Mouse (Mus musculus) right cerebral cortex, postnatal 14 days (tissue): ENCODE measurements around the gene Rab25.
"Not testable (repeated sequence)": the region's sequence is repeated elsewhere in the genome, so short reads cannot be mapped to it uniquely, and the experiment has no call there.

Experiments
- DNase-seq: peaks from one replicate; pipeline ENCODE4 v3.0.0; 2022

The Rab25 gene

DNA sequence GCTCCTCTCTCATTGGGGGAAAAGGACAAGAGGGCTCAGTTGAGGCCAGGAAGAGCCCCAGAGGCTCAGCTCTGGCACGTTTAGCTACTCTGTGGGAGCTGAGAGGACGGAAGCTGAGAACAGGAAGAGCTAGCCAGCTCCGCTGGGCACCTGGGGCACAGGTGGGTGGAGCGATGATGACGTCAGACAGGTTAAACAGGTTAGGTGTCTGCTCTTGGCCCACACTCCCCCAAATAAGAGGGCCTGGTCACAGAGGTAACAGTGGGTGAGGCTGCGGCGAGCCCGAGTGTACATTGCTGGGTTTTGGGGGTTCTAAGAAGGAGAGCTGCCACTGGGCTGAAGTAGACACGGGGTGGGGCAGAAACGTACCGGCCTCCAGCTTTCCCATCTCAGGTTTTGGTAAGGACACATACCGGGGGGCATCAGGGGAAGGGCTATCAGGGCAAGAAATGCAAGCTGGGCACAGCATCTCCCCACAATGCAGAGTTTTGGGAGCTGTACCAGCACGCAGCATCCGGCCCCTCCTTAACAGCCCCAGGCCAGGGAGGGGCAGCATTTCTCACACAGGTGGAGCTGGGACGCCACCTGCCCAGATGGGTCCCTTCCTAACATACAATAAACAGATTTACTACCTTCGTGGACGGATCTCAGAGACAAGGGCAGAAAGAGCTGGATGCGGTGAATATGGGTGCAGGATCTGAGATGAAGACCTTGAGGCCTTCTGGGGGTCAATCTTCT, at the start of gene Rab25:
TSS of gene Rab25 (minus strand) at position 121 of the 738 bp plus-strand sequence.
- DNase-seq: no peak

DNA sequence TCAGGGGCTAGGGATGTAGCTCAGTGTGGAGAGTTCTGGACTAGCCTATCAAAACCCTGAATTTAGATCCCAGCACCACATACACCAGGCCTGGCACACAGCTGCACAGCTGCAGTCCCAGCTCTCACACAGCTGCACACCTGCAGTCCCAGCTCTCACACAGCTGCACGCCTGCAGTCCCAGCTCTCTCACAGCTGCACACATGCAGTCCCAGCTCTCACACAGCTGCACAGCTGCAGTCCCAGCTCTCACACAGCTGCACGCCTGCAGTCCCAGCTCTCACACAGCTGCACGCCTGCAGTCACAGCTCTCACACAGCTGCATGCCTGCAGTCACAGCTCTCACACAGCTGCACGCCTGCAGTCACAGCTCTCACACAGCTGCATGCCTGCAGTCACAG, 48.4 kb upstream of the Rab25 start:
- not testable (repeated sequence) for DNase-seq

DNA sequence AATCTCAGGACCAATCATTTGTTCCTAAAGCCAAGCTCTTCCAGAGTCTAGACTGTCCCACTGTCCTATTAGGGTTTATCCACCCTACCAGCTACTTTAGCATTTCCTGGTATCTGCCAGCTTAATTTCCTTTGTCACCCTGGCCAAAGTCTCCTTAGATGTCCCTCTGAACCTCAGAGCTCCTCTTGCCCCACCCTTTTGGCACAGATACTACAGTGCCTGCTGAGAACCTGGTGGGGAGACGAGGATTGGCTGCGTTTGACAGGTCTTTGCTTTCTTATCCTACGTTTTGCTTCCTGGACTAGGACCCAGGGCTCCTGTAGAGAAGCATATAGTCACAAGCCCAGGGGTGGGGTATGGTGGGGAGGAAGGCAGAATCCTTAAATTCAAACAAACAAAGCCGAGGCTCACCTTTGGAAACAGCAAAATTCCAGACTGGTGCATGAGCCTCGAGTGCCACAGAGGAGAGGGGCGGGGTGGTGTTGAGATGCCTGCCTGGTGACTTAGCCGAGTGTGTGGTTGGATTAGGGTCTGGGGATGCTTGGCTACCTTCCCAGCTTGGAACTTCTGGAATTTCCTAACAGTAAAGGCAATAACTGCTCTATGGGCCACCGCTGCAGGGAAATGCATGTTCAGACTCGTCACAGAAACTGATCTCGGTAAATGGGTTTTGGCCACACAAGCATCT, 45.9 kb upstream of the Rab25 start:
- DNase-seq: no peak

DNA sequence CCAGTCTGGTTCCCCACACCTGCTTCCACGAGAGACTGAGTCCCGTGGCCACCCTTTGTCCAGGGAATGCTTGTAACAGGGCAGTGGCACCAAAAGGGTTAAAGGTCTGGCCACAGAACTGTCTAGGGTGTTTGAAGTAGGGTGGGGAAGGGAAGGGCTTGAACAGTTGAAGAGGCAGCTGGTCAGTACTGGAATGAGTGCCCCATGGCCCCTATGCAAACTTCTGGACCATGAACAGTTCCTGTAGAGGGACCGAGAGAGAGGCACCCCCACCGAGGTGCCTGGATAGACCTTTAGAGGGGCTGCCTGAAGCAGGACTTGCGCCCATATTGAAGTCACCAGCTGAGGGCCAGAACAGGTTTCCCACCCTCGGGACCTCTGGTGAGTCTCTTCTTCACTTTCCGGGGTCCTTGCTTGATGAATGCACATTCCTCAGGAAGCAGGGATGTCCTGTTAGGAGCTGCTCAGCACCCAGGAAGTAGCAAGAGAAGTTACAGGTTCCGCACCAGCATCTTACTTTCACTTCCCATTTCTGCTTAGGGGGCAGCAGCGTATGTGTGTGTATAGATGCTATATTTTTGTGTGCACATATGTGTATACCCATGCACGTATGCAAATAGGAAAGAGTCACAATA, 45.0 kb upstream of the Rab25 start:
- DNase-seq: no peak

DNA sequence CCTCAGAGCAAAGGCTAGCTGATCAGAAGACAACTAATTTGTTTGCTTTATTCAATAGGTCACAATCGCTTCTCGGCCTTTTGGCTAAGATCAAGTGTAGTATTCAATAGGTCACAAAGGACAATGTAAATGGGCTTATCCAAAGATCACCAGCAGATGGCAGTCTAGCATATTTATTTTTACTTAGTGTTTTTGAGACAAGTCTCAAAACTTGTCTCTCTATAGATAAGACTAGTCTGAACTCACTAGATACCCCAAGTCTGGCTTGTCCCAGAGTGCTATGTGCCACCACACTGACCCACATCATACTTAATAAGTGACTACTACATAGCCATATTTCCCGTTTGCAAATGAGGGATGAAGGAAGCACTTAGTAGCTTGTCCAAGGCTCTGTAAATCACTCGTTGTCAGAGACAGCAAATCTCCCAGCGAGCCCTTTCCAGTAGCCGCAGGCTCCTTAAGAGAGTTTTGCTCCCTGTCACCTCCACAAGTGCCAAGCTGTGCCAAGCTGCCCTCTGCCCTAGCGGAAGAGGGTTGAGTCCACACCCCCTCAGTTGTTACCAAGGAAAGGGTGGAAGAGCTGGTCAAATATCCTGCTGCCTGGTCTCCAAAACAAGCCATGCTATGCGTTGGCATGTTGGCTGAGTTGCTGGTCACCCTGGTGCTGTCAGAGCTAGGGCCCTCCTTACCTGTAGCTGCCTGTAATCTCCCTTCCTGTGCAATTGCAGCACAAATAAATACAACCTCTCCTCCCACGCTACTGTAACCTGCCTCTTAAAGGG, 44.0 kb upstream of the Rab25 start:
- no peak for DNase-seq

DNA sequence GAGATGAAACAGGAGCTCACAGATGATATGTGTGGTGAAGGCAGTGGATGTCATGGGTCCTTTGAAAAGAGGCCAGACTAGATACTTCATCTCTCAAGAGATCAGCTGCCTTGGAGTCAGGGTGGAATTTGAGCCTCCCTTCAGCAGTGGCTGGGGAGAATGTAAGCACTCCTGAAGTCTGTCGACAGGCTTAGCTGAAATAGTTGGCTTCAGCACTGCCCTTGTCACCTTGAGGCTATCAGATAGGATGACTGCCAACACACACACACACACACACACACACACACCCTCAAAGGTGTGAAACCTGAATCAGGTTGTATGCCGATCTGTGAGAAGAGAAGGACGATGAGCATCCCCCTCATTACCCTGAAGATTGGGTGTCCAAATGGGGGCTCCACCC, 42.9 kb upstream of the Rab25 start:
- no peak for DNase-seq

DNA sequence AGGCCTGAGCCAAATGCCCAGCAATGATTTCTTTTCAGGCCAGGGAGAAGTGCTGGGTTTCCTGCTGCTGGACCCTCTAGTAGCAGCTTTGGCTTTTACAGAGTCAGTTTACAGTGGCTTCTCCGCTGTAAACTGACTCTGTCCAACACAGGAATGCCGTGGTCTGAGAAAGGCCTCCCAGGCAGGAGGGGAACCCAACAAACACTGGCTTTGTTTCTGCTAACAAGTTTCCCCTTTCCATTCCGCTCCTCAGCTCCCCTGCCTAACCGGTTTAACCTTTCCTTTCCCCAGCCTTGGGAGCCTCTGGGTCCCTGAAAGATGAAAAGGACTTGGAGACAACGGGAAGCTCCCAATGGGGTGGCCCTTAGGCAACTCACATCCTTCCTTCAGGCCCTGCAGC, 42.1 kb upstream of the Rab25 start:
- DNase-seq: no peak

DNA sequence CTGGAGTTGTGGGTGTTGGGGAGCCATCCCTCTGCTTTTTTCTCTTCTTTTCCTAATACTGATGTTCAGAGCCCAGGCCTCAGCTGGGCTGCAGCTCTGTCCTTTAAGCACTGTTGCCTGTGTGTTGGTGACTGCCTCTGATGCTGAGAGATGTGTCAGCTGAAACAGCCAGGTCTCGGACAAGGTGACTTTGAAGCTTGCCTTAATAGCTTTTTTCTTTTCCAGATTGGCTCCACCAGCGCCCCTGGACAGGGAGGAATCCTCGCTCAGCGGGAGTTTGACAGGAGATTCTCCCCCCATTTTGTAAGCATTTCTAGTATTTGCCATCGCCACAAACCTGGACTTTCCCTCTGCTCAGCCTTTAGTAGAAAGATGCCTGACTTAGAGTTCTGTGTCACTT, 38.5 kb upstream of the Rab25 start:
- DNase-seq: no peak

DNA sequence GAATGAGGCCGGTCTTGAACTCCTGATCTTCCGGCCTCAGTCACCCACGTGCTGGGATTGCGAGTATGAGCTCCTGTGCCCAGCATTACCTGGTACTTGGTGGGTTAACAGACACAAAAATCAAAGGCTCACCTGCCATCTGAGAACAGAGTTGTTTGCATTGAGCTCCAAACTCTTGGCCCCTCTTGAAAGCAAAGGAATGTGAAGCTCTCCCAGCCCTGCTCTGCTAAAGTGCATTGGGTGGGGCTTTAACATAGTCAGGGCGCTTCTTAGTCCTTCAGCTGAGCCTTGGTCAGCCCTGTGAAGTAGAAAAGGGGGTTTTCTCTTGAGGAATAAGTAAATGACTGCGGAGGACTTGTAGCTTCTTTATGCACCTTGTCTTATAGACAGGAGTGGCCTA, 37.7 kb upstream of the Rab25 start:
- no peak for DNase-seq

DNA sequence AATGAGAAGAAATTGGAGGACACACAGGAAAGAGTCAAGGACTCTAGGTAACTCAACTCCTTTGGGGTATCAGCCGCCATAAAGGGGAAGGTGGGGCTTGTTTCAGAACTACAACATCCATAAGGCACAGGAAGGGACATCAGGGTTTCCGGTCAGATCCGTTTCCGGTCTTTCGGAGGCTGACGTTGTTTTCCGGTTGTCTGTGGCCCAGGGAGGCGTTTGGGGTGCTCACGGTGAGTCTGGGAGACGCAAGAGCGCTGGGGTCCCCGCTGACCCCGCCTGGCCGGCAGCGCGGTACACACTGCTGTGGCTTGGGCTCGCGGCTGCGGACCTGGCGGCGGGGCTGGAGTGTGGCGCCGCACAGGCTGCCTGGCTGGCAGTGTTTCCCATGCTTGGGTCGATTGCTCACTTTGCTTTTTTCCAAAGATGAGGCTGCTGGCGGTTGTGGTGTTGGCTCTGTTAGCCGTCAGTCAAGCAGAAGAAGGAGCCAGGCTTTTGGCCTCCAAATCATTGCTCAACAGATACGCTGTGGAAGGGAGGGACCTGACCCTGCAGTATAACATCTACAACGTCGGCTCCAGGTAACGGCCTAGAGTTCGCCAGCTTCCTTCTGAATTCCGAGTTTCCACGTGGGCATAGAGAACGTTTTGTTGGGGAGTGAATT, 31.5 kb upstream of the Rab25 start:
- DNase-seq: peak; percentile 66

DNA sequence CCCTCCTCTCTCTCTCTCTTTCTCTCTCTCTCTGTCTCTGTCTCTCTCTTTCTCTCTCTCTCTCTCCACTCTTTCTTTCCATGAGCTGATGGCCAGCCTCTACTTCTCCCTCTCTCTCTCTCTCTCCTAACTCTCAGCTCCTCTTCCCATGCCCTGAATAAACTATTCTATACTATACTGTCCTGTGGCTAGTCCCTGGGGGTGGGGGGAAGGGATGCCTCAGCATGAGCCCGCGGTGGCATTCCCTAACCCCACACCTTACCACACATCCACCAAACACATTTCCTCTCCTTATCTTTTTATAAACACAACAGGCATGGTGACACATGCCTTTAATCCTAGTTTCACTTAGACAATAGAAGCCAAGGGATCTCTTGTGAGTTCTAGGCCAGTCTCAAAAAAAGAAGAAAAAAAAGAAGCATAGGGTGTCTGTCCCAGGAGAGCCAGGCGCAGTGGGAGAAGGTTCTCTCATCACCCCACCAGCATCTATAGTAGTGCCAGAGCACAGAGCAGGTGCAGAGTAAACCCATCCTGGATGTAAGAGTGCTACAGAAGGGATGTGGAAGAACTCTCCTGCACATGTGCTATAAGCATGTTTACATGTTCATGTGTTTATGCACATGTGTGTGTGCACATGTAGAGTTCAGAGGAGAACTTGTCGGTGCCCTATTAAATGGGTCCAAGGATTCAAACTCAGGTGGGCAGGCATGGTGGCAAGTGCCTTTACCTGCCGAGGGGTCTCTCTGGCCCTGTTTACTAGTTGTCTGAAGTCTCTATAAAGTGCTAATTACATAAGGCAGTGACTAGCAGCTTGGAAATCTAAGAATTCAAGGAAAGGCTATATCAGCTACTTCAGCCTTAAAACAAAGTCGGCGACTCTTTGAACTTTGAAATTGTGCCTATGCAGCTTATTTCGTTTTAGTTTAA, 30.7 kb upstream of the Rab25 start:
- no peak for DNase-seq

DNA sequence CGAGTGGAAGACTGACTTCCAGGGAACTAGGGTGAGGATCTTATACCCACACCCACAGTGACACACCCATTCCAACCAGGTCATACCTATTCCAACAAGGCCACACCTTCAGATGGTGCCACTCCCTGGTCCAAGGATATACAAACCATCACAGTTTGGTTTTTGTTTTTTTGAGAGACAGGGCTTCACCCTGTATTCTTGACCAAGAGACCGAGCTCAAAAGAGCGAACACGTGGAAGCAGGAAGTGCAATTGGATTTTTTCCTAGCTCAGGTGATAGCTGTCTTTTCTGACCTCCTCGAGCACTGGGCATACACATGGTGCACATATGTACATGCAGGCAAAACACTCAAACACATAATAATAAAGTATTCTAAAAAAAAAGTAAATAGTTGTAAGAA, 29.7 kb upstream of the Rab25 start:
- DNase-seq: not testable (repeated sequence)

DNA sequence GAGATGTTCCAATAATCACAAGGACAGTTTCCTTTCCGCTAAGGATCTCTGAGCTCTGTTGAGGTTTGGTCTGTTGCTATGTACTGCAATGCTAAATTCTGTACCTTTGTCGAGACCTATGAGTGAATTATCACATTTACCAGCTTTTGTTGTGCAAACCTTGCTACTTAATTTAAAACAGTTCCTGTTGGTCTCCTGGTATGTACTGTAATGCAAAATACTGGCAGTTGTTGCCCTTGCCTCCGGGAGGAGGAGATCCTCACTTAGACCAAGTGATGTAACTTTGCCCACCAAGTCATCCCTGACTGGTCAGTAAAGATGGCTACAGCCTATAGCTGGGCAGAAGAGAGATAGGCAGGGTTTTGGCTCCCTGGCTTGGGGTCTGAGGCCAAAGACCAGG, 27.4 kb upstream of the Rab25 start, which contains the start of gene Ssr2:
TSS of gene Ssr2 (plus strand) at position 337 of the 400 bp plus-strand sequence.
- DNase-seq: no peak

DNA sequence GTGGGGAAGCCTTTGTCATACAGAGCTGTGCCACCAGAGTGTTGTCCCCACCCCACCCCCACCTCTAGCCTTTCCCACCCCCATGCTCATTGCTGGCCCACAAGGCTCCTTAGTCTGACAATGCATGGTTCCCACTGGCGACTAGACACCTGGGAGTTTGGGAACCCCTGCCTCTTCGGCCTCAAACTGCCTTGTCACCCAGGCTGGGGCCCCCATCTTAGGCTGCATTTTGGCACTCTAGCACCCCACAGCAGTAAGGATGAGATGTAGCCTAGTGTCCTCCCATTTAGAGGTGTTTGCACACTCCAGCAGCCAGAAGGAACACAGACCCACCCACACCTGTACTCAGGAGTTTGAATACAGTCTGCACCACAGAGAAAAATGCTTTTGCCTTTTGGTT, 25.7 kb upstream of the Rab25 start:
- no peak for DNase-seq

DNA sequence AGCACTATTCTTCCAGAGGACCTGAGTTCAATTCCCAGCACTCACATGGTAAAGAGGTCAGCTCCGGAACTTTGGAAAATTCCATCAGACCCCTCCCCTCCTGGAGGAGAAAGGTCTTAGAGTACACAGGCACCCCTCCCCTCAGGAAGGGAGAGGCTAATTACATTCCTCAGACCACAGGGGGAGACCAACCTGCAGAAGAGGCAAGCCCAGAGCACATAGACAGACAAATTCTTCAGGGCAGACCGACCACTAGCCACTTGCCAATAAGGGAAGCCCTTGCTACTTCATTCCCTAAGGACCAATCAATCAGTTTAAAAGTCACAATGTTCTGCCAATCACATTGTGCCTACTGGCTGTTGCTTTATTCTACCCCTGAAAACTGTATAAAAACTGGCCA, 24.7 kb upstream of the Rab25 start:
- no peak for DNase-seq

DNA sequence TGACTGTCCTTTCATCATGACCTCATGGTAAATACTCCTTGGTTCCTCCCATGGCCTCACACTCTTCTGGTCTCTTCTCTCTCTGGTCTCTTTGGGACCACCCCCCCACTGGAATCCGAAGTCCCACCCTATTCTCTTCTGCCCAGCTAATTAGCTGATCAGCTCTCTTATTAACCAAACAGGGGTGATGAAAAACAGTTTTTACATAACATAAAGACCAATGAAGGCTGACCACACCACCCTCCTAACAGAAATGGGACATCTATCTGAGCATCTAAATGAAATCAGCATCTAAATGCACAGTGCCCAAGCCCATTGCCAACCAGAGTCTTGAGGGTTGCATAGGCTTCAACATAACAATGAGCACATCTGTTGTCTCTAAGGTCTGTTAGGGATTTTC, 23.8 kb upstream of the Rab25 start:
- no peak for DNase-seq

DNA sequence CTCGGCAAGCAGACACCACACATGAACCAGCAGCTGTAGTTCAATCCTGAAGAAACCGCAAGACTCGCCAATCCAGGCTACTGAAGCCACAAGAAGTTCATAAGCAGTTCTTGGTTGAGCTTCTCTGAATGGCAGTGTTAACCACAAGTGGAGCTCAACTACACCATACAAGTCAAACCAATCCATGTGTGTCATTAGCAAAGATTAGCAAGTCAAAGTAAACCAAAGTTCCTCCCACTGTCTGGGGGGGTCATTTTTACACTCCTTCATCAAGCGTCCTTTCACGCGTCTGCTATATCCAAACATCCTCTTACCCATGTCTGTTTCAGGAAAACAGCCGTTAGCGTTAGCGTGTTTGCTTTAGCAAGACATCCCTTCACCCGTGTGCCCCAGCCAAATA, 22.2 kb upstream of the Rab25 start:
- no peak for DNase-seq

DNA sequence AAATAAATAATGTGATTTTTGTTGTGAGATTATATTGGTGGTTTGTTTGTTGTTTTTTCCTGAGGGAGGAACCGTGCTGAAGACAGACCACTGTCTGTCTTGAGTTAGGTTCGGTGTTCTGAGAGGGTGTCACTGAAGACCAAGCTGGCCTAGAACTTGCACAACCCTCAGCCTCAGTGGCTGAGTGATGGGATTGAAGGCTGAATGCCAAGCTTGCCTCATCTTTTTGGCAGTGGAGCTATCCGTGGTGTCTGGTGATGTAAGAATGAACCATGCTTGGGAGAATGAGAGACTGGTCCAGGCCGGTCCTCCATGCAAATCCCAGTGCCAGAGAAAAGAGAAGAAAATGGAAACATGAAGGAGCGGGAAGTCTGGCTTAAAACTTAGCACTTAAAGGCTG, 21.6 kb upstream of the Rab25 start:
- DNase-seq: no peak

DNA sequence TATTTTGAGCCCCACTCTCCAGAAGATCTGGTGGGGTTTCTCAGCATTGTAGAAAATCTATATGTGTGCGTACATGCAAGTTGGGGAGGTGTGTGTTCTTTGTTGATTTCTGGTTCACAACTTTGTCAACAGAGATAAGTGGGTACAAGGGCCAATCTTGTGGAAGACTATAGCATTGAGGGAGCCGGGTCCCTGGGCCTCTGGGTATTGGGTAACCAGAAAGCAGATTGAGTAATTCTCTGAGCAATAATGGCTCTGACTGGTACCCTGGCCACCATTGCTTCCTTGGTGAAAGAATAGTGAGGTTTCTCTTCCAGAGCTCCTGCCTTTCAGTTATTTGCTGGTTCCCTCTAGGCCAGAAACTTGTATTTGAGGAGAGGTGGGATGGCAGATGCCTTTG, 21.0 kb upstream of the Rab25 start:
- no peak for DNase-seq

DNA sequence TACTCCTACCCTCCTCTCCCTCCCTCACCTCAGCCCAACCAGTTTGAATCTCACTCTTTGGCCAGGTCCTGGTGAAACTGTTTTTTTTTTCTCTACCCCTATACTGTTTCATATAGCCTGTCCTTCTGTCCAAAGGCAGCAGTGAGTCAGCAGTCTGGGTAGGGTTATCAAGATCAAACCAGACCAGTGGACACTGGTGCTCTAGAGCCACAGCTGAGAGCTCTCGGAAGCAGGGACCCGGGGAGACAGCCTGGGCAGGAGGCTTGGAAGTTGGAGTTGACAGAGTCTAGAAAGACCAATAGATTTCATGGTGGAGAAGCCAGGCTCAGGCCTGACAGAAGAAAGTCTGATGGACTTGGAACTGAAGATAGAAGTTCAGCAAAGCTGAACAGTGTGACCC, 20.5 kb upstream of the Rab25 start:
- no peak for DNase-seq

DNA sequence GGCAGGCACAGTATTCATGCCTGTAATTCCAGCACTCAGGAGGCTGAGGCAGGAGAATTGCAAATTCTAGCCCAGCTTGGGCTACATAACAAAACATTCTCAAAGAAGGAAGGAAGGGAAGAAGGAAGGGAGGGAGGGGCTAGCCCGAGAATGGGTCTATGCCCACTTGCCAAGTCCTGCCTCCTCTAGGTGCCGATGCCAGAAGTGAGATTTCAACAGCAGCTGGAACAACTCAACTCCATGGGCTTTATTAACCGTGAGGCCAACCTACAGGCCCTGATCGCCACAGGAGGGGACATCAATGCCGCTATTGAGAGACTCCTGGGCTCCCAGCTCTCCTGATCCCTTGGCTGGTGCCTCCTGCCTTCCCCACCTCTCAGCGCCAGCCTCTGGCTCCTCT, 19.8 kb upstream of the Rab25 start:
- DNase-seq: no peak
